Mouse (Mus musculus) c-Kit-positive CD71-positive TER-119-negative erythroid progenitor cells, embryonic 14.5 days (primary cell): ENCODE data around the gene Prrg2.

Source experiments
- DNase-seq: peaks from one replicate; pipeline ENCODE4 v3.0.0-alpha.2; 2013; ENCODE audit warnings: low read depth

The Prrg2 gene

DNA sequence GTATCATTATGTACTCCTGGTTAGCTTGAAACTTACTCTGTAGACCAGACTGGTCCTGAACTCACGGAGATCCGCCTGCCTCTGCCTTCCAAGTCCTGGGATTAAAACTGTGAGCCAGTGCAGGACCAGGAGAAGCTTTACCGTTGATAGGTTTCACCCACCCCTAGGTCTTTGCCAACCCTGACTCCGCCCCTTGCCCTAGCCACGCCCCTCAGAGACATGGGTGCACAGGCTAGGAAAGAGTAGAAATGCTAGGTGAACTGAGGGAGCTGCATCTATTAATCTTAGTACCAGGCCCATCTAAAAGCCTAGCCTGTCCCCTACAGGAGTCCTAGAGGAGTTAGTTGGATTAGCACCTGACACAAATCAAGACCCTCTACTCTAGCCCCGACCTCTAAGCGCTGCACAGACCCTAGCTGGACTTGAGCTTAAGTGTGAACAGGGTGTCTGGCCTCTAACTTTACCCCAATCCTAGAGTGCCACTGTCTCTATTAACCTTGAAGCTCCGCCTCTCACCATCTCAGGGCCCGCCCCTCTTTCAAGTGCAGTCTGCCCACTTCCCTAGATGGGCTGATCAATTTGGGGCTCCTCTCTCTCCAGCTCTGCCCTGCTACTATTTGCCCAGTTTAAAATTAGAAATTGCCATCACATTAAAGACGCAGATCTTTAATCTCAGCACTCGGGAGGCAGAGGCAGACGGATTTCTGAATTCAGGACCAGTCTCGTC, 27.9 kb upstream of the Prrg2 start:
- DNase-seq = no peak

DNA sequence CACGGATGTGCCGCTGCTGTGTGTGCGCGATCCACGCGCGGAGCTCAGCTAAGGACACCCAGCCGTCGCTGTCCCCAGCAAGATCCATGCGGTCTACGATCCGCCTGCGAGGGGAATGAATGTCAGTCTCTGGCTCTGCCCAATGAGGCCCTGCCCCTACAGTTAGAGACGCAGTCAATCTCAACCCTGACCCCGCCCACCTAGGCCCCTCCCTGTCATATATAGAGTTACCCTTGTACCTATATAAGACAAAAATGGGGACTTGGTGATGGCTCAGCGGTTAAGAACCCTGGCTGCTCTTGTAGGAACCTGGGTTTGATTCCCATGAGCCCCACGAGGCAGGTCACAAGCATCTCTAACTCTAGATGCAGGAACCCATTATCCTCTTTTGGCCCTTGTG, 26.1 kb upstream of the Prrg2 start:
- DNase-seq = no peak

DNA sequence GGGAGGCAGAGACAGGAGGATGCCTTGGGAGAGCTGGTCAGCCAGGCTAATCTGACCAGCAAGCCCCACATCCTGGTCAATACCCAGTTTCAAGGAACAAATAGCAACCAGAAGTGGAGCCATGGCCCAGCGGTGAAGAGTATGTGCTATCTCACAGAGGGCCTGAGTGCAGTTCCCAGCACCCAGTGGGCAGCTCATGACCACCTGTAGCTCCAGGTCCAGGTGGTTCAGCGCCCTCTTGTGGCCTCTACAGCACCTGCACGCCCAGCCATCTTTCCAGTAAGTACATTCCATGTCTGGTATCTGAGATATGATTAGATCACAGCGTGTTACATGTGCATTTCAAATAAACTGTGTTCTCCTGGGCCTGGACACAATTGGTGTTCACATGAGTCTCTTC, 23.6 kb upstream of the Prrg2 start:
- no peak for DNase-seq

DNA sequence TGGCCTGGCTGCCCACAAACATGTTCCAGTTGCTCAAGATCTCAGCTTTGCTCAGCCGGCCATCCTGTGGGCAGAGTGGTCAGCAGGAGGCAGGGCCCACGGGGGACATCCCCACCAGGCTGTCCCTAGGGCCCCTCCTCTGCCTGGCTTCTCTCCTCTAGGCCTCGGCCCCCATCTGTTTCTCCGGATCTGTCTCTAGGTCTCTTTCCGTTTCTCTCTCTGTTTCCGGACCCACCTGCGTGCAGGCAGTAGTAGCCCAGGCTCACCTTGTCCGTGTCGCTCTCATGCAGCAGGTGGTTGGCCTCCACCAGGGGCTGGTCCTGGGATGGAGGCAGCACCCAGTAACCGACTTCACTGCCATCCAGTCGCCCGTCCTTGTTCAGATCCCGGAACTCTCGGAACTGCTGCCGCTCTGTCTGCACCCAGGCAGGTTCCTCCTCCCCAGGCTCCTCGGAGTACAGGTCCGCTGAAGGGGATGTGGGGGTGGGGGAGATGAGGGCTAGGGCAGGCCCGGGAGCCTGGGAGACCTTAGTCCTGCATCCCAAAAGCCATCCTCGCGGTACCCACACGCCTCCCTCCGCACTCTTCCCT, 20.9 kb upstream of the Prrg2 start:
- no peak for DNase-seq

DNA sequence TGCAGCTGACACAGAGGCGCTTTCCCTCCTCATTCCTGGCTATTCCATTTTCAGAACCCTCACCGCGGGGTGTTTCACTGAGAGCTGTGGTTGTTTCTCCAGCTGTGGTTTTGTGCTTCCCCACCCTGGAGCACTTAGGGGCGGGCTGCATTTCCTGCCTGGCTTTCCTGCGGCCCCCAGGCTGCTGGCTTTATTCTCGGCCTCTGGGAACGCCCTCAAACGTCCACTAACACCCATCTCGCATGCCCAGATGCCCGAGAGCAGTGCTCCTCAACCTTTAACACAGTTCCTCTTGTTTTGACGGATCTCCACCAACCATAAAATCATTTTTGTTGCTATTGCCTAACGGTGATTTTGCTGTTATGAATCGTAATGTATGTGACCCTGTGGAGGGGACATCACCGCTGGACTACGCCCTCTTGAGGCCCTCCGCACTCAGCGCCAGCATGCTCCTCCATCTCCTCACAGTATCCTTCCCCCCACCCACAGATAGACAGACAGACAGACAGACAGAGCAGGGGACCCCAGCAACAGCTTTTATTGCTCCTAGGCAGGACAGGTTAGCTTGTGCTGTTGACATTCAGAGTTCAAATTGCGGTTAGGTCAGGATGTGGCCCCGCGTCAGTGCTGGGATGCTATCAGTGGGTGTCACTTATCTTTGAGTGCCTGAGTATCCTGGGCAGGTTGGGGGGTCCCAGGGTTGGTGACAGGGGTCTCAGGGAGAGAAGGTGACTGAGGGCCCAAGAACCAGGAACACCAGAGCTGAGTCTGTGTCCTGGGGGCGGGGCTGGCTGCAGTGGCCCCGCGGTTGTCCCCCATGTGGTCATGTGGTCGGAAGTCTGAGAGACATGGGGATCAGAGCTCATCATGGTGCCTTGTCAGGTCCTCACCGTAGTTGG, 20.2 kb upstream of the Prrg2 start:
- no peak for DNase-seq

DNA sequence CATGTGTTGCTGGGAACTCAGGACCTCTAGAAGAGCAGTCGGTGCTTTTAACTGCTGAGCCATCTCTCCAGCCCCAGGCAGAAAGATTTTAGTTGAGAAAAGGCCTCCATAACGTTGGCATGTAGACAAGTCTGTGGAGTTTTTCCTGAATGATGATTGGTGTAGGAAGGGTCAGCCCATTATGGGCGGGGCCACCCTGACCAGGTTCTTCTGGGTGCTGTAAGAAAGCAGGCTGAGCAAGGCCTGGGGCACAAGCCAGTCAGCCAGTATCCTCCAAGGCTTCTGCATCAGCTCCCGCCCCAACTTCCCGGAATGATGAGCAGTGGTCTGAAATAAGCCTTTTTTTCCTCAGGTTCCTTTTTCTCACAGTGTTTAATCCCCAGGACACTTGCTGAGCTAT, 18.5 kb upstream of the Prrg2 start:
- no peak for DNase-seq

DNA sequence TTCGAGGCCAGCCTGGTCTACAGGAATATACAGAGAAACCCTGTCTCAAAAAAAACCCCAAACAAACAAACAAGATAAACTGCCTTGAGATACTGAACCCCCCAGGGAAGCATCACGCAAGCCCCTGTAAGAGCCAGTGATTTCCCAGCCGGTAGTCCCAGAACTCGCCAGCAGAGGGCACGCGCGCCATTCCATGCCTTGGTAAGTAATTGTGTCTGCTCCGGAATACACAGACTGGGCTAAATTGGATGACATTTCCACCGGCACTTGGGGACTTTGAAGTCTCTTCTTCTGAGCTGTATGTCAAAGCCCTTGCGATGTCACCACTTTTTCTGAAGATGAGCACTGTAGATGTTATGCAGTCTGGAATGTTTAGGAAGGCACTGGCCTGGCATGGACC, 17.4 kb upstream of the Prrg2 start:
- DNase-seq = peak; percentile 87

DNA sequence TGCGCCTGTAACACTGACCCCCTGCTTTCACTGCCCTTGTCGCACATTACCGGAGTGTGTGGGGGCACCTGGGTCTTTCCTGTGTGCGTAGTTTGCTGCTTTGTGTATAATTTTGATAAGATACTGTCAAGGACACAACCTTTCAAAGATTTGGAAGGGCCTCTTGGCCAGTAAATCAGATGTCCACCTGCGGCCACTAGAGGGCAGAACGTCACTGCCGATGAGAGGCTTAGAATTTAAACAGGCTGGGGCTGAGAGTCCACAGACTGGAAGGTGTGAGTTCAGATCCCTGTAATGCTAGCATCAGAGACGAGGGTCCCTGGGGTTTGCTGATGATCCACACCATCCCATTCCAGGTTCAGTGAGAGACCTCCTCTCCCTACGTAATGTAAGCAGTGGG, 16.0 kb upstream of the Prrg2 start:
- peak; percentile 67 for DNase-seq

DNA sequence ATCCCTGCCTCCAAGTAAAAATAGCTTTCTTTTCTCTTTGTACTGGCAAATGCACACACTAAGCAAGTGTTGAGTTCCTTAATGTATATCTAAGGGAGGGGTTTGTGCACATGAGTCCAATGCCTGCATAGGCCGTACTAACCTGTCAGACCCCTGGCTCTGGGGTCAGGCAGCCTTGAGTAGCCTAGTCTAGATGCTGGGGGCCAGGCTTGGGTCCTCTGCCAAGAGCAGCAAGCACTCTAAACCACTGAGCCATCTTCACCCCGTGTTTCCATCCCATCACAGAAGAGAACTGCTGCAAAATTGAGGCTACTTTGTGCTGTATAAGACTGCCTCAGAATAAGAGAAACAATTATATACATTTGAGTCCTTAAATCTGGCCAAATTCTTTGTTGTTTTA, 15.4 kb upstream of the Prrg2 start:
- DNase-seq = no peak

DNA sequence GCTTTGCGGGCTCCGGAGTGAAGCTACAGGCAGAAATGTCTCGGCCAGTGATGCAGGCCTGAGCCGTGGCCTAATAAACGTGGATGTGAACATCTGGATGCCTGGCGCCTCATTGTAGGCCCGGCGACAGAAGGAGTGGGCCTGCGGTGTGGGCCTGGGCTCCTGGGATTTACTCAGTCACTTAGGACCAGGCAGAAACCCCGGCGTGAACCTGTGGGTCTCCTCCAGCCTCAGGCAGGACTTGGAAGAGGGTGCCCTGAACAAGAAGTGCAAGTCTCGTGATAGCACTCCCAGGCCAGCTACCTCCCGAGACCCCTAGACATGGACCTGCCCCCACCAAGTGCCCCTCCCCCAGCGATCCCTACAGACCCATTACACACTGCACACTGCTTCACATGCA, 14.8 kb upstream of the Prrg2 start:
- no peak for DNase-seq

DNA sequence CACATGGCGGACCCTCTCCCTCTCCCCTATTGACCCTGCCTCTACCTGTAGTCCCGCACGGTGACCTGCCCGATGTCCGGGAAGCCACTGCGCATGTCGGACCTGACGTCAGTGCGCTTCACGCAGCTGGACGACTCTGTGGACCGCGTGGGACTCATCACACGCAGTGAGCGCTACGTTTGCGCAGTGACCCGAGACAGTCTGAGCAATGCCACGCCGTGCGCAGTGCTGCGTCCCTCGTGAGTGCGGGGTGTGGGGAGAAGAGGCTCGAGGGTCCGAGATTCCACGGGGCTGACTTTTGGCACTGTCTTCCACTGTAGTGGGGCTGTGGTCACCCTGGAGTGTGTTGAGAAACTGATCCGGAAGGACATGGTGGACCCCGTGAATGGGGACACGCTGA, 14.0 kb upstream of the Prrg2 start:
- DNase-seq = no peak

DNA sequence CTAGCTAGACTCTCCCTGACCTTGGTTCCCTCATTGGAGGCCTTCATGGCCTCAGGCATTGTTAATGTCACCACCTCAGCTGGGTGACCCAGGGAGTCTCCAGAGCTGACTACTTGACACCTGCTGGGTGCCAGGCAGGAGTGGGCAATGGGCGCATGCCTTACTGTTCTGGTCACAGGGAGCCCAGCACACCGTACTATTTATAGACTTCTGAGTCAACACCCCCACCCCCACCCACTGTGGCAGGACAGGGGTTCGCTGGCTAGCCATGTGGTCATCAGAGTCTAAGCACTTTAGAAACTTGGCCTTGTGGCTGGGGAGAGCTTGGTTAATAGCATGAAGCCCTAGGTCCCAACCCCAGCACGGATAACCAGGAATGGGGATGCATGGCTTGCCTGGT, 12.9 kb upstream of the Prrg2 start:
- no peak for DNase-seq

DNA sequence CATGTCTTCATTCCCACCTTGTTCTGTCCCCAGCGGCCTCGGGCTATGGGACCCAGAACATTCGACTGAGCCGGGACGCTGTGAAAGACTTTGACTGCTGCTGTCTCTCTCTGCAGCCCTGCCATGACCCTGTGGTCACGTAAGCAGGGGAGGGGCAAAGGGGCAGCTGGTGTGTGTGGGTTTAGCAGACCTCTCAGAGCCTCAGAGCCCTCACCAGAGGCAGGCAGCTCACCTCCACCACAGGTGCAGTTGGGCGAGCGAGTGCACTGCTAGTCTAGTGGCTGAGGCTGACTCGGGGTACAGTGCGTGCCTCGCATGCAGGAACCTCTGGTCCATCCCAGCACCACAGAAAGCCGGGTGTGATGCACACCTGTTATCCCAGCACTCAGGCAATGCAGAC, 11.5 kb upstream of the Prrg2 start:
- DNase-seq = no peak

DNA sequence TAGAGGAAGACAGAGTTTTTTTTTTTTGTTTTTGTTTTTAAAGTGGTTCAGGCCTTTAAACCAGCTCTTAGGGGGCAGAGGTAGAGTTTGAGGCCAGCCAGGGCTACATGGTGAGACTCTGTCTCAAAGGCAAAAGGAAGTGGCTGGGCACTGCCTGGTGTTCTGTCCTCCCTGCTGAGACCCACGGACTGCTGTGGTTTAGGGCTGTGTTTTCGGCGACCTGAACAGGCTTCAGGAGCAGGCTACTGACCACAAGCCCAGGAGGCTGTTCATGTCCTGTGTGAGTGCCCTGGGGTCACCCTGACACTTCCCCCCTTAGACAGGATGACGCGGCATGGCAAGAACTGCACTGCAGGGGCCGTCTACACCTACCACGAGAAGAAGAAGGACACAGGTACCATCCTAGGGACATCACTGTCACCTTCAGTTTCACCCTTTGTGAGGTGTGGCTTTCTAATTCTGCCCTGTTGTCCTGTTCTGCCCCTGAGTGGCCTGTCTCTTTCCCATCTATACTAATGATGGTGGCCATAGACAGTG, 10.8 kb upstream of the Prrg2 start:
- no peak for DNase-seq

DNA sequence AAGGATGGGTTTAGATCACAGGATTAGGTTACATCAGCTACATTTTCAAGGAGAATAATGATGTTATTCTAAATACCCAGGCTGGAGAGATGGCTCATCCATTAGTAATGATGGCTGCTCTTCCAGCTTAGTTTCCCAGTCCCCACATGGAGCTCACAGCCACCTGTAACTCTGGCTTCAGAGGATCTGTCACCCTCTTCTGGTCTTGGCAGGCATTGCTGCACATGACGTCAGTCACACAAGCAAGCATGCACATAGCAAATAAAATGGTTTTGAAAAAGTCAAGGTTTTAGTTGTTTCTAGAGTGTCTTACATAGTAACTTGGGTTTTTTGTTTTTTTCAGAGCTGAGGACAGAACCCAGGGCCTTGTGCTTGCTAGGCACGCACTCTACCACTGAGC, 9.8 kb upstream of the Prrg2 start:
- no peak for DNase-seq

DNA sequence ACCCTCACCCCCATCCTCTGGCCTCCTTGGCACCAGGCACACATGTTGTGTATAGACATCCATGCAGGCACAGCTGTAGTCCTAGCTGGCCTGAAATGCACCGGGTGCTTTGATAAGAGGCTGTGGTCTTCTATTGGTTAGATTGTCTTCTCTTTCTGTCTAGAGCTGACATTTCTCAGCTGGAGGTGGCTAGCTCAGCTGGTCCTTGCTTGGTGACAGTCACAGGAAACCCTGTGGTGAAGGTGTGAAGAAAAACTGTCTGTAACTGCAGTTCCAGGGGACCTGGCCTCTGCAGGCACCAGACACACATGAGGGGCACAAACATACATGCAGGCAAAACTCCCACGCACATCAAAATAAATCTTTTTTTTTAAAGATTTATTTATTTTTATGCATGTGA, 7.2 kb upstream of the Prrg2 start:
- no peak for DNase-seq

DNA sequence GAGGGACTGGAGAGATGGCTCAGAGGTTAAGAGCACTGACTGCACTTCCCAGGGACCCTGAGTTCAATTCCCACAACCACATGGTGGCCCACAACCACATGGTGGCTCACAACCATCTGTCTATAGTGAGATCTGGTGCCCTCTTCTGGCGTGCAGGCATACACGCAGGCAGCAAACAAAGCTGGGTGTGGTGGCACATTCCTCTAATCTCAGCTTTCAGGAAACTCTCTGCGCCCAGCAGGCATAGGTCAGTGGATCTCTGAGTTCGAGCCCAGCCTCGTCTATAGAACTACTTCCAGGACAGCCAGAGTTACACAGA, 5.5 kb upstream of the Prrg2 start:
- no peak for DNase-seq

DNA sequence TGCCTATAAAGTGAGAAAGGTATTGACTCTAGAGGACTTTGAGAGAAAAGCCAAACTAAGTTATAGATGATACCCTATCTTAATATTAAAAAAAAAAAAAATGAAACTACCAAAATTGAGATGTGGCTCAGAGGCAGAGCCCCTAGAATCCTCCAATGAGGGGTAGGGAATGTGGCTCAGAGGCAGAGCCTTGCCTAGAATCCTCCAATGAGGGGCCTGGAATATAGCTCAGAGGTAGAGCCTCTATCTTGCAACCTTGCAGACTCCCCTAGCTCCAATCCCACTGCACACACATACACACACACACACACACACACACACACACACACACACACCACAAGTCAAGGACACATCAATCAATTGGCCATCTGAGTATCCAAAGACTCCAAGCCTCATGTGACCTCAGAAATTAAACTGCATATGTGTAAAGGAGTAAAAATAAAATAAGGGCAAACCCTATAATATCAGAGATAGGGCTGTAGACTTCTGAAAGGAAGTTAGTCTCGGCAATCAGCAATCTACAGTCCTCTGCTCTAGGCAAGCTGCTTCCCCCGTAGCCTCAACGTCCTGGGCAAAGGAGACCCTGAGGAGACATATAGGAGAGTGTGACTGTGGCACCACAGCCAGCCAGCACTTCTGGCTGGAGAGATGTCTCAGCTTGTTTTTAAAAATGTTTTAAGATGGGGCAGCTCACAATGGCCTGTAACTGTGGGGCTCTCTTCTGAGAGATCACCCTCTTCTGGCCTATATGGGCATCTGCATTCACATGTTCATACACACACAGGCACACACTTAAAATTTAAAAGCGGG, 4.9 kb upstream of the Prrg2 start:
- DNase-seq = no peak

DNA sequence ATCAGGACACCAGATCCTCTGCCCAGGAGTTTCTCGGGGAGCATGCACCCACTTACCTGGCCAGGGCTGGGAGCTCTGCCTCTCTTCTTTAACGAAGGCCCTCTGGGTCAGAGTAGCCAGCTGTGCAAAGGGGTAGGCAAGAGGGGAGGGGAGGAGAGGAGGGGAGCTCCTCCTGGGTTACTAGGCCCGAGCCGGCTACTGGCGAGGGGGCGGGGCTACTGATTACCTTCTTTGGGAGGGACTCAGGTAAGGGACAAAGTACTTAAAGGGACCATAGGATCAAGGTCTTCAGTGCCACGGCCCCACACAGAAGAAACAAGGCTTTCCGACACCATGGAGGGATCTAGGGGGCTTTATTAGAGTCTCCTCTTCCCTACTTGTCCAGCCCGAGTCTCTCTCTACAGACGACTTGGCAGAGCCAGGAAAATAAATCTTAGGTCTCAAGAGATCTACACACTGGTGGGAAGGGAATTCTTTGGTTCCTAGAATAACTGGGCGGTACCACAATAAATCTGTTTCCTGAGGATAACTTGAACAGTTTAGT, 873 bp downstream of the Prrg2 start:
- DNase-seq = no peak

DNA sequence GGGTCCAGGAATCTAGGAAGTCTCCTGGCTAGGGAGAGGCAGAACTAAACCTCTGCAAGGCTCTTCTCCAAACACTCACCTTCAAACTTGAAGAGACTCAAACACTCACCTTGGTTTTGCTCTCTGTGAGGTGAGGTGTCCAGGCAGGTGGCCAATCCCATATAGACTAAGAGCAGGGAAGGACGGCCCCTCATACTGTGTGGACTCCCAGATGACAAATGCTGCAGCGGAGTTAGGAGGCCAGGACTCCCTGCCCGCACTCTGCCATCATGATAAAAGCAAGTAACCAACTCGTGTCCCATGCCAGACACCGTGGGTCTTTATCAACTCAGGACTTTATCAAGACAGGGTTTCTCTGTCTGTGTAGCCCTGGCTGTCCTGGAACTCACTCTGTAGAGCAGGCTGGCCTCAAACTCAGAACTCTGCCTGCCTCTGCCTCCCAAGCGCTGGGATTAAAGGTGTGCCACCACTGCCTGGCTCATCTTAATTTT, 1.8 kb downstream of the Prrg2 start:
- no peak for DNase-seq

DNA sequence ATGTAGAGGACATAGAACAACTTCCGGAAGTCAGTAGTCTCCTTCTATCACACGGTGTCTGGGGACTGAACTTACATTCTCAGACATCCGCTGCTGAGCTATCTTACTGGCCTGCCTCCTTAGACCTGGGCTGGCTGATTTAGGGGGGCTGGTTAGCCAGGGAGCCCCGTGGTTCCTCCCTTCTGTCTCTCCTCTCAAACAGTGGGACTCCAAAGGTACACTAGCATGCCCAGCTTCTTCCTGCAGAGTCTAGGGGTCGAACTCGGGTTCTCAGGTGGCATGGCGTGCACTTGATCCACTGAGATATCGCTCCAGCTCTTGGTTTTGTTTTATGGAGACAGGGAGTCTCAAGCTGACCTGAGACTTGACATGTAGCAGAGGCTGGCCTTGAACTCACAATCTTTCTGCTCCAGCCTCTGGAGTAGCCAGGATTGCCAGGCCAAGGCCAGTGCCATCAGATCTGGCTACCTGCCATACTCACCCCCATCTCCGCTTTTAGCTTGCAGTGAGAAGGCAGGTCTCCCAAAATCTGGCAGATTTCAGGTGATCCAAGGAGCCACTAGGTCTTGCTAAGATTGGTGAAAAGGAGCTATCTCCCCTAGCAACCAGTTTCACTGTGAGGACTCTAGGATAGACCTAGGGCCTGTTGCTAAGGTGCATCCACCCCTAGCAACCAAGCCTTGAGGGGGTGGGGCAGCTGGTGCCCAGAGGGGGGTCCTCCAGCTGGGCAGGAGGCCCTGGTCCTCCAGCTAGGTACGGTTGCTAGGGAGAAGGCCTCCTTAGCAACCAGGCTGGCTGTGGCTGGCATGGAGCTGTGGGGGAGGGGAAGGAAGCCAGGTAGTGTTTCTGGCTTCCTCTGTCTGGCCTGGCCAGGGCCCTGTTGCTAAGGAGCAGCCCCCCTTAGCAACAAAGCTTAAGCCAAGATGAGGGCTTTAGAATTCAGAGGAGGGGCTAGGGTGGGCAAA, 3.6 kb downstream of the Prrg2 start:
- DNase-seq = no peak
